Mouse (Mus musculus): ENCODE results near the gene Hcst. TPM values are rescaled to one million over a fixed set of nuclear protein-coding genes. Genes with fewer than 3 reads are reported as not detected.
A peak's percentile ranks its signal among the peaks of the same experiment; 100 is the strongest.

Hcst gene
- polyA plus RNA-seq (2014; fragmentation: Nextera tagmentation; extraction: Ambion mirVana): 0.54 and 0.89 TPM in 2 replicates

DNA sequence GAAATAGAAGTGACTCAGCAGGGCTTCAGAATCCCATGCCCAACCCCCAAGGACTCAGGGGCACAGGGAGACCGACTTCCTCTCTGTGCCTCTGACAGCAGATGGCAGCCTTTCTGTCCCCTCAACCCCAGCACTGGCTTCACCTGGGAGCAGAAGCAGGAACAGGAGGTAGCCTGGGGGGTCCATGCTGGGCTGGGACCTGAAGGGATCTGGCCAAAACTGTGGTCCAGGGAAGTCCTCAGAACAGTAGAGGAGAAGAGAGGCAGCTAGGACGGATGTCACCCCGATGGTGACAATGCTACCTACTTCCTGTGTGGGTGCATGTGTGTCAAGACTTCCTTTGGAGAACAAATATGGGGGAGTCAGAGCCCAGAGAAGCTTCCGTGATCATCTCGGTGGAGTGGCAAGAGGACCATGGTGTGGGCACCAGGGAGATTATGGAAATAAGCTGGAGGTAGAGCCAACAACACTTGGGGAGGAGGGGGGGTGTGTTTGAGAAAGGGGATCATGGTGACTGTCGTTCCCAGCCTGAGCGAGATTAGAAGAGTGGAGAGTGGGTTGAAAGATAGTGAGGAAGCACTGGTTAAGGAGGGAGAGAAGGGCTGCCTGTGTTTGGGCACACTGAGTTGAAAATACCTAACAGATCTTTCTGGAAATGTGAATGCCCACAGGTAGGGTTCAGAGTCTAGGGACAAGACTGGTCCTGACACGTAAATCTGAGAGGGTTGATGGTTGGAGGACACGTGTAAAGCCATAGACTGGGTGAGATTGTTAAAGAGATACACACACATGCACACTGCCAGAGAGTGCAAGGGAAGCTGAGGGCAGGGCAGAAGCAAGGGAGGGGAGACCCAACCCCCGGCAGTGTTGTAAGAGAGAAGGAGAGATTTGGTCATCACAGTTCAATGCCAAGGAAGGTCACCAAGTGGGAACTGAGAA, at the start of gene Hcst:
Gene Hcst, minus strand, starts transcription at position 294 of the 939 bp plus-strand sequence.
- no peak within 1 kb of the TSS for H3K4me2 ChIP-seq (ENCODE audit: low read length)
- 58% methylated on average over 10 of the region's 10 CpGs for WGBS

DNA sequence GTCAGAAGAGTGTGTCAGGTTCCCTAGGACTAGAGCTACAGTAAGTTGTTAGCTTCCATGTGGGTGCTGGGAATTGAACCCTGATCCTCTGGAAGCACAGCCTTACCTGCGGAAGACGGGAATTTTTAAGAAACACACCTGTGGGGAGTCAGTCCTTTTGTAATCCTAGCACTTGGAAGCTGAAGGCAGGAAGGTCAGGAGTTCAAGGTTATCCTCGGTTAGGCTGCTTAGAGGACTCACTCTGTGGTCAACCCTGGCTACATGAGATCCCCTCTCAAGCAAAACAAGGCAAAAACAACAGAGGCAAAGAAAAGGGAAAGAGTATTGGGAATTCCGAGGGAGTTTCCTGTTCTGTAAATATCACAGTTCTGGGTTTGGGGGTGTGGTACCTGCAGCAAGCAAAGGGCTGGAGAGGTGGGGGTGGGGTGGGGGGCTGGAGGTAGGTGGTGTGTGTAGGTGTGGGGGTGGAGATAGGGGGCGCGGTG, 45.2 kb upstream of the Hcst start:
- Histone ChIP-seq H3K4me1 (ENCODE audit: control insufficient read depth in 2 of 2, insufficient read depth in 2 of 2, low read length in 2 of 2) (peaks cover 0 to 2% of the 10 kb centered on the region in 2 experiments; a peak in 1 of 4 replicates), H3K36me3 (ENCODE audit: control insufficient read depth, insufficient read depth, low read length) (no peaks in the 10 kb centered on the region), H3K9me3 (ENCODE audit: control insufficient read depth, low read length) (no peaks in the 10 kb centered on the region), H3K9ac (ENCODE audit: low read length) (no peak overlapping the region), H3K4me3 (ENCODE audit: control insufficient read depth in 1 of 2, insufficient read depth in 1 of 2, low read depth in 1 of 2, low read length in 2 of 2) (no peak overlapping the region), H3K4me2 (ENCODE audit: low read length) (no peak overlapping the region), H3K27me3 (ENCODE audit: control insufficient read depth, insufficient read depth, low read length) (peaks cover 80% of the 10 kb centered on the region), H3K27ac (replicated peaks in 1 of 2; ENCODE audit: control insufficient read depth in 1 of 2, insufficient read depth in 1 of 2, low read depth in 2 of 2, low read length in 2 of 2) (no peak overlapping the region)
- 13% methylated on average over 6 of the region's 6 CpGs for WGBS
- no peak for ATAC-seq (ENCODE audit: insufficient number of reproducible peaks, insufficient read depth, low FRiP score, low read depth)

More for the DNA sequence above, at the start of gene Hcst:
- Histone ChIP-seq H3K4me3 (ENCODE audit: control insufficient read depth in 1 of 2, insufficient read depth in 1 of 2, low read depth in 1 of 2, low read length in 2 of 2) (no peak within 1 kb of the TSS), H3K36me3 (ENCODE audit: control insufficient read depth, insufficient read depth, low read length) (no peaks in the 10 kb centered on the region), H3K27me3 (ENCODE audit: control insufficient read depth, insufficient read depth, low read length) (peaks cover 10% of the 10 kb centered on the region), H3K9me3 (ENCODE audit: control insufficient read depth, low read length) (peaks cover 8% of the 10 kb centered on the region), H3K9ac (ENCODE audit: low read length) (no peak within 1 kb of the TSS), H3K4me1 (ENCODE audit: control insufficient read depth in 2 of 2, insufficient read depth in 2 of 2, low read length in 2 of 2) (peaks cover 0 to 13% of the 10 kb centered on the region in 2 experiments; a peak in 2 of 4 replicates), H3K27ac (replicated peaks in 1 of 2; ENCODE audit: control insufficient read depth in 1 of 2, insufficient read depth in 1 of 2, low read depth in 2 of 2, low read length in 2 of 2) (no peak within 1 kb of the TSS)
- no peak for ATAC-seq (ENCODE audit: insufficient number of reproducible peaks, insufficient read depth, low FRiP score, low read depth)

GRCm38 (mm10) chr7:30463996-30464395, 44.3 kb upstream of the Hcst start:
- H3K27me3 ChIP-seq (ENCODE audit: control insufficient read depth, insufficient read depth, low read length): peaks cover 88% of the 10 kb centered on the region
- H3K4me2 ChIP-seq (ENCODE audit: low read length): no peak overlapping the region
- WGBS: 31% methylated on average over 4 of the region's 4 CpGs
- no peak overlapping the region for H3K27ac ChIP-seq (replicated peaks in 1 of 2; ENCODE audit: control insufficient read depth in 1 of 2, insufficient read depth in 1 of 2, low read depth in 2 of 2, low read length in 2 of 2)
- no peak for ATAC-seq (ENCODE audit: insufficient number of reproducible peaks, insufficient read depth, low FRiP score, low read depth)
- no peak overlapping the region for H3K4me3 ChIP-seq (ENCODE audit: control insufficient read depth in 1 of 2, insufficient read depth in 1 of 2, low read depth in 1 of 2, low read length in 2 of 2)
- no peaks in the 10 kb centered on the region for H3K9me3 ChIP-seq (ENCODE audit: control insufficient read depth, low read length)
- no peaks in the 10 kb centered on the region for H3K36me3 ChIP-seq (ENCODE audit: control insufficient read depth, insufficient read depth, low read length)
- no peak overlapping the region for H3K9ac ChIP-seq (ENCODE audit: low read length)
- H3K4me1 ChIP-seq (ENCODE audit: control insufficient read depth in 2 of 2, insufficient read depth in 2 of 2, low read length in 2 of 2): peaks cover 0 to 2% of the 10 kb centered on the region in 2 experiments; a peak in 1 of 4 replicates

DNA sequence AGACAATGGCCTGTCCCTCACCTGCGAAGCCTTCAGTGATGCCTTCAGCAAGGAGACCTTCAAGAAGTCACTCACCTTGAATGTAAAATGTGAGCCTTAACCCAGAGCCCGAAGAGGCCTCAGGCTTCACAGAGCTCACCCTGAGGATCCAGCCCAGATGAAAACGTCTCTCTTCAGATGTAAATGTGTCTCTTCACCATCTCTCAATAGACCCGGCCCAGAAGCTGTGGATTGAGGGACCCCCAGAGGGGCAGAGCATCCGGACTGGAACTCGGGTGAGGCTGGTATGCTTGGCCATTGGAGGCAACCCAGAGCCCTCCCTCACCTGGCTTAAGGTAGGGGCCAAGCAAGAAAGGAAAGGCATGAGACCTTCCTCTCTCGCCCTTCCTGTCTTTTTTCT, 43.9 kb upstream of the Hcst start:
- H3K27ac ChIP-seq (replicated peaks in 1 of 2; ENCODE audit: control insufficient read depth in 1 of 2, insufficient read depth in 1 of 2, low read depth in 2 of 2, low read length in 2 of 2): no peak overlapping the region
- 32% methylated on average over 7 of the region's 7 CpGs for WGBS

GRCm38 (mm10) chr7:30459484-30459883, 39.8 kb upstream of the Hcst start:
- Histone ChIP-seq H3K4me2 (ENCODE audit: low read length) (no peak overlapping the region), H3K9ac (ENCODE audit: low read length) (no peak overlapping the region), H3K4me3 (ENCODE audit: control insufficient read depth in 1 of 2, insufficient read depth in 1 of 2, low read depth in 1 of 2, low read length in 2 of 2) (no peak overlapping the region), H3K36me3 (ENCODE audit: control insufficient read depth, insufficient read depth, low read length) (no peaks in the 10 kb centered on the region), H3K4me1 (ENCODE audit: control insufficient read depth in 2 of 2, insufficient read depth in 2 of 2, low read length in 2 of 2) (no peaks in the 10 kb centered on the region; a peak in 1 of 4 replicates), H3K27ac (replicated peaks in 1 of 2; ENCODE audit: control insufficient read depth in 1 of 2, insufficient read depth in 1 of 2, low read depth in 2 of 2, low read length in 2 of 2) (no peak overlapping the region), H3K9me3 (ENCODE audit: control insufficient read depth, low read length) (no peaks in the 10 kb centered on the region), H3K27me3 (ENCODE audit: control insufficient read depth, insufficient read depth, low read length) (peaks cover 93% of the 10 kb centered on the region)
- no peak for ATAC-seq (ENCODE audit: insufficient number of reproducible peaks, insufficient read depth, low FRiP score, low read depth)
- WGBS: 31% methylated on average over 6 of the region's 6 CpGs

More for the DNA sequence above, 43.9 kb upstream of the Hcst start:
- peaks cover 92% of the 10 kb centered on the region for H3K27me3 ChIP-seq (ENCODE audit: control insufficient read depth, insufficient read depth, low read length)
- no peaks in the 10 kb centered on the region for H3K9me3 ChIP-seq (ENCODE audit: control insufficient read depth, low read length)
- H3K4me3 ChIP-seq (ENCODE audit: control insufficient read depth in 1 of 2, insufficient read depth in 1 of 2, low read depth in 1 of 2, low read length in 2 of 2): no peak overlapping the region
- H3K4me2 ChIP-seq (ENCODE audit: low read length): no peak overlapping the region
- no peak overlapping the region for H3K9ac ChIP-seq (ENCODE audit: low read length)
- peaks cover 0 to 2% of the 10 kb centered on the region in 2 experiments; a peak in 1 of 4 replicates for H3K4me1 ChIP-seq (ENCODE audit: control insufficient read depth in 2 of 2, insufficient read depth in 2 of 2, low read length in 2 of 2)
- ATAC-seq (ENCODE audit: insufficient number of reproducible peaks, insufficient read depth, low FRiP score, low read depth): no peak
- no peaks in the 10 kb centered on the region for H3K36me3 ChIP-seq (ENCODE audit: control insufficient read depth, insufficient read depth, low read length)

GRCm38 (mm10) chr7:30457629-30458330, 38.1 kb upstream of the Hcst start, which contains the start of the genes Kirrel2 and Nphs1:
Gene Kirrel2, minus strand, starts transcription at chr7:30457690.
Gene Nphs1, plus strand, starts transcription at chr7:30458315.
- H3K27ac ChIP-seq (replicated peaks in 1 of 2; ENCODE audit: control insufficient read depth in 1 of 2, insufficient read depth in 1 of 2, low read depth in 2 of 2, low read length in 2 of 2): no peak within 1 kb of the TSS
- H3K4me2 ChIP-seq (ENCODE audit: low read length): peak within 1 kb of the TSS; percentile 14
- no peaks in the 10 kb centered on the region for H3K9me3 ChIP-seq (ENCODE audit: control insufficient read depth, low read length)
- H3K4me1 ChIP-seq (ENCODE audit: control insufficient read depth in 2 of 2, insufficient read depth in 2 of 2, low read length in 2 of 2): peaks cover 0 to 3% of the 10 kb centered on the region in 2 experiments; a peak in 1 of 4 replicates
- no peak within 1 kb of the TSS for H3K9ac ChIP-seq (ENCODE audit: low read length)
- no peaks in the 10 kb centered on the region for H3K36me3 ChIP-seq (ENCODE audit: control insufficient read depth, insufficient read depth, low read length)
- no peak for ATAC-seq (ENCODE audit: insufficient number of reproducible peaks, insufficient read depth, low FRiP score, low read depth)
- peaks cover 97% of the 10 kb centered on the region for H3K27me3 ChIP-seq (ENCODE audit: control insufficient read depth, insufficient read depth, low read length)
- WGBS: 3% methylated on average over 16 of the region's 16 CpGs
- H3K4me3 ChIP-seq (ENCODE audit: control insufficient read depth in 1 of 2, insufficient read depth in 1 of 2, low read depth in 1 of 2, low read length in 2 of 2): no peak within 1 kb of the TSS; a peak in 1 of 4 replicates

GRCm38 (mm10) chr7:30456911-30457628, 37.4 kb upstream of the Hcst start:
- H3K4me3 ChIP-seq (ENCODE audit: control insufficient read depth in 1 of 2, insufficient read depth in 1 of 2, low read depth in 1 of 2, low read length in 2 of 2): no peak overlapping the region; a peak in 1 of 4 replicates
- no peaks in the 10 kb centered on the region for H3K36me3 ChIP-seq (ENCODE audit: control insufficient read depth, insufficient read depth, low read length)
- H3K4me1 ChIP-seq (ENCODE audit: control insufficient read depth in 2 of 2, insufficient read depth in 2 of 2, low read length in 2 of 2): peaks cover 0 to 3% of the 10 kb centered on the region in 2 experiments; a peak in 1 of 4 replicates
- no peaks in the 10 kb centered on the region for H3K9me3 ChIP-seq (ENCODE audit: control insufficient read depth, low read length)
- ATAC-seq (ENCODE audit: insufficient number of reproducible peaks, insufficient read depth, low FRiP score, low read depth): no peak
- H3K4me2 ChIP-seq (ENCODE audit: low read length): peak overlapping the region; percentile 14
- WGBS: 1% methylated on average over 31 of the region's 31 CpGs
- H3K9ac ChIP-seq (ENCODE audit: low read length): no peak overlapping the region
- no peak overlapping the region for H3K27ac ChIP-seq (replicated peaks in 1 of 2; ENCODE audit: control insufficient read depth in 1 of 2, insufficient read depth in 1 of 2, low read depth in 2 of 2, low read length in 2 of 2)
- H3K27me3 ChIP-seq (ENCODE audit: control insufficient read depth, insufficient read depth, low read length): peaks cover 97% of the 10 kb centered on the region

Data from heart, embryonic 14.5 days (tissue).